Mouse (Mus musculus): Measurements from ENCODE around the gene Recql.

Recql gene

GRCm38 (mm10) chr6:142387011-142387754, at the start of gene Recql, which contains the start of gene Golt1b:
TSS of gene Recql (minus strand) at chr6:142387087.
TSS of gene Golt1b (plus strand) at chr6:142387221.
- DNase-seq, result peak; percentile 99

GRCm38 (mm10) chr6:142429072-142429471, 42.2 kb upstream of the Recql start:
- no peak for DNase-seq

- DNase-seq, result no peak
Observed at GRCm38 (mm10) chr6:142424976-142425375, 38.1 kb upstream of the Recql start.

GRCm38 (mm10) chr6:142414597-142414996, 27.7 kb upstream of the Recql start:
- DNase-seq, result no peak

GRCm38 (mm10) chr6:142413845-142414244, 27.0 kb upstream of the Recql start:
- no peak for DNase-seq

GRCm38 (mm10) chr6:142412906-142413491, 26.1 kb upstream of the Recql start, which contains the start of gene Spx:
TSS of gene Spx (plus strand) at chr6:142413441.
- DNase-seq, result no peak

- DNase-seq, result no peak
Observed at GRCm38 (mm10) chr6:142411140-142411539, 24.3 kb upstream of the Recql start.

- DNase-seq, result no peak
Observed at GRCm38 (mm10) chr6:142395756-142396155, 8.9 kb upstream of the Recql start.

- DNase-seq, result peak; percentile 8
Observed at GRCm38 (mm10) chr6:142394669-142395068, 7.8 kb upstream of the Recql start.

GRCm38 (mm10) chr6:142392312-142392711, 5.4 kb upstream of the Recql start:
- no peak for DNase-seq

GRCm38 (mm10) chr6:142389101-142389500, 2.2 kb upstream of the Recql start:
- DNase-seq, result peak; percentile 41

- no peak for DNase-seq
Observed at GRCm38 (mm10) chr6:142387755-142388271, 926 bp upstream of the Recql start.

GRCm38 (mm10) chr6:142386285-142387010, 439 bp downstream of the Recql start:
- DNase-seq, result no peak

GRCm38 (mm10) chr6:142384521-142384920, 2.4 kb downstream of the Recql start:
- DNase-seq, result no peak

GRCm38 (mm10) chr6:142381615-142382014, 5.3 kb downstream of the Recql start:
- DNase-seq, result no peak

GRCm38 (mm10) chr6:142379961-142380360, 6.9 kb downstream of the Recql start:
- no peak for DNase-seq

- DNase-seq, result no peak
Observed at GRCm38 (mm10) chr6:142378576-142379330, 8.1 kb downstream of the Recql start.

GRCm38 (mm10) chr6:142377081-142377480, 9.8 kb downstream of the Recql start:
- no peak for DNase-seq

GRCm38 (mm10) chr6:142369568-142369967, 17.3 kb downstream of the Recql start:
- DNase-seq, result no peak

GRCm38 (mm10) chr6:142367565-142367964, 19.3 kb downstream of the Recql start:
- DNase-seq, result no peak

GRCm38 (mm10) chr6:142366473-142367018, 20.3 kb downstream of the Recql start:
- no peak for DNase-seq

GRCm38 (mm10) chr6:142365742-142366472, 21.0 kb downstream of the Recql start:
- DNase-seq, result no peak
